Comparison of ENCODE assay signal across 7 mouse cellular contexts in genomic region chr6:13607621-13608493, GRCm38 (mm10). TPM values are rescaled to one million over a fixed set of nuclear protein-coding genes. Genes with fewer than 3 reads are reported as not detected.
DNase-seq lines count a peak whose midpoint lies in the region; ATAC-seq lines count a peak whose summit lies in the region.

Gene Tmem168 (minus strand): TSS chr6:13608100.

- peak within 1 kb of the TSS; percentile 95 for H3K9ac ChIP-seq in embryonic facial prominence, embryonic 11.5 days (replicated peaks; ENCODE audit: low read length)
- H3K9ac ChIP-seq in midbrain, embryonic 12.5 days (replicated peaks) = peak within 1 kb of the TSS; percentile 87

- H3K27me3 ChIP-seq in embryonic facial prominence, embryonic 11.5 days (ENCODE audit: control insufficient read depth, insufficient read depth, low read length) = no peaks in the 10 kb centered on the region
- H3K27me3 ChIP-seq in limb, embryonic 10.5 days (ENCODE audit: low read depth, poor library complexity, severe bottlenecking) = no peaks in the 10 kb centered on the region
- H3K27me3 ChIP-seq in midbrain, embryonic 12.5 days = no peaks in the 10 kb centered on the region

- ATAC-seq in embryonic facial prominence, embryonic 11.5 days (replicated peaks; ENCODE audit: insufficient number of reproducible peaks, low FRiP score, low TSS enrichment, low read depth) = peak; percentile 97
- ATAC-seq in granulocyte monocyte progenitor cell, adult 5-6 weeks (replicated peaks; ENCODE audit: poor library complexity, severe bottlenecking) = peak; percentile 85
- peak; percentile 98 for ATAC-seq in midbrain, embryonic 12.5 days (ENCODE audit: low FRiP score, low read depth)

- H3K9me3 ChIP-seq in embryonic facial prominence, embryonic 11.5 days (replicated peaks; ENCODE audit: control insufficient read depth, low read length) = no peaks in the 10 kb centered on the region
- no peaks in the 10 kb centered on the region for H3K9me3 ChIP-seq in limb, embryonic 10.5 days (replicated peaks)
- no peaks in the 10 kb centered on the region for H3K9me3 ChIP-seq in midbrain, embryonic 12.5 days

- no peaks in the 10 kb centered on the region for H3K4me1 ChIP-seq in embryonic facial prominence, embryonic 11.5 days (ENCODE audit: control insufficient read depth, insufficient read depth, low read length)
- H3K4me1 ChIP-seq in limb, embryonic 10.5 days = peaks cover 12% of the 10 kb centered on the region
- H3K4me1 ChIP-seq in midbrain, embryonic 12.5 days = peaks cover 15% of the 10 kb centered on the region

- WGBS in embryonic facial prominence, embryonic 11.5 days = 3% methylated on average over 71 of the region's 71 CpGs
- WGBS in limb, embryonic 10.5 days = 2% methylated on average over 71 of the region's 71 CpGs
- WGBS in midbrain, embryonic 12.5 days = 2% methylated on average over 70 of the region's 71 CpGs

- H3K27ac ChIP-seq in embryonic facial prominence, embryonic 11.5 days (replicated peaks; ENCODE audit: low read depth, low read length) = peak within 1 kb of the TSS; percentile 91
- peak within 1 kb of the TSS; percentile 97 for H3K27ac ChIP-seq in limb, embryonic 10.5 days
- peak within 1 kb of the TSS; percentile 95 for H3K27ac ChIP-seq in midbrain, embryonic 12.5 days (replicated peaks)

- H3K4me2 ChIP-seq in embryonic facial prominence, embryonic 11.5 days (ENCODE audit: low read depth, low read length) = peak within 1 kb of the TSS; percentile 64
- H3K4me2 ChIP-seq in midbrain, embryonic 12.5 days (replicated peaks) = peak within 1 kb of the TSS; percentile 66

- H3K36me3 ChIP-seq in embryonic facial prominence, embryonic 11.5 days (replicated peaks; ENCODE audit: control insufficient read depth, insufficient read depth, low read depth, low read length) = no peaks in the 10 kb centered on the region
- H3K36me3 ChIP-seq in limb, embryonic 10.5 days = peaks cover 6% of the 10 kb centered on the region; the same call in 1 of the 2 replicates
- peaks cover 4% of the 10 kb centered on the region; the same call in 1 of the 2 replicates for H3K36me3 ChIP-seq in midbrain, embryonic 12.5 days

- peak; percentile 94 for DNase-seq in adrenal gland, postnatal 25 days
- peak; percentile 90 for DNase-seq in embryonic facial prominence, embryonic 11.5 days (ENCODE audit: low spot score)
- peak; percentile 88 for DNase-seq in kidney, adult 11 months
- peak; percentile 94 for DNase-seq in limb, embryonic 10.5 days (ENCODE audit: low spot score)
- peak; percentile 73 for DNase-seq in skeletal muscle tissue, adult 2 months (ENCODE audit: low read depth, low spot score)

- H3K4me3 ChIP-seq in embryonic facial prominence, embryonic 11.5 days (ENCODE audit: low read depth, low read length) = peak within 1 kb of the TSS; percentile 77
- peak within 1 kb of the TSS; percentile 66 for H3K4me3 ChIP-seq in limb, embryonic 10.5 days
- peak within 1 kb of the TSS; percentile 81 for H3K4me3 ChIP-seq in midbrain, embryonic 12.5 days

RNA-seq across cellular contexts. Expression of gene Tmem168, which starts in this region (rescaled TPM):
- total RNA-seq in adrenal gland, postnatal 25 days (2021) = 23.6 and 30.6 TPM in 2 replicates
- polyA plus RNA-seq in embryonic facial prominence, embryonic 11.5 days (2014; fragmentation: Nextera tagmentation; extraction: Ambion mirVana) = 40.4 and 43.6 TPM in 2 replicates
- total RNA-seq in granulocyte monocyte progenitor cell, adult 5-6 weeks (2014; fragmentation: Nextera tagmentation) = 14.9 and 16.1 TPM in 2 replicates
- total RNA-seq in granulocyte monocyte progenitor cell, adult 5-6 weeks (2017) = 32.0 and 33.4 TPM in 2 replicates
- polyA plus RNA-seq in limb, embryonic 10.5 days (2016; fragmentation: Nextera tagmentation; extraction: Ambion mirVana) = 26.1 and 31.6 TPM in 2 replicates
- polyA plus RNA-seq in midbrain, embryonic 12.5 days (2016; fragmentation: Nextera tagmentation; extraction: Ambion mirVana) = 37.4 and 39.0 TPM in 2 replicates

Comparison
In these comparisons a context has a peak if more than half of its experiments do, and no peak if none do; other contexts are left out.
1. Peak in every context shown above with its lines: DNase-seq, ATAC-seq, H3K4me3 ChIP-seq and H3K27ac ChIP-seq.